Mouse (Mus musculus) heart, embryonic 16.5 days (tissue): Measurements from ENCODE around the gene Arhgap23. TPM values are rescaled to one million over a fixed set of nuclear protein-coding genes. Genes with fewer than 3 reads are reported as not detected.

ENCODE experiments used
- ATAC-seq: fragments of 200-750 bp; cut with Nextera tagmentation; replicated peaks from 2 replicates; pipeline ENCODE4 v1.8.0; 2017; ENCODE audit warnings: moderate number of reproducible peaks; ENCODE audit not compliant: insufficient read depth, low FRiP score; ENCODE audit errors: extremely low read depth
- H3K27ac ChIP-seq: fragments of 300-500 bp; sonication (generic); 2 replicates; pipeline ENCODE4 v1.5.1; 2014; ENCODE audit warnings: mild to moderate bottlenecking, low read length, control low read depth, moderate library complexity
- H3K27me3 ChIP-seq: fragments of 300-500 bp; sonication (generic); 2 replicates; pipeline ENCODE4 v1.6.1; 2014; ENCODE audit warnings: low read length, mixed read lengths; ENCODE audit not compliant: control insufficient read depth, insufficient read depth
- H3K36me3 ChIP-seq: fragments of 300-500 bp; sonication (generic); 2 replicates; pipeline ENCODE4 v1.6.1; 2014; ENCODE audit not compliant: control insufficient read depth, insufficient read depth
- H3K4me1 ChIP-seq: fragments of 300-500 bp; sonication (generic); 2 replicates; pipeline ENCODE4 v1.6.1; 2014; ENCODE audit warnings: low read length, mixed read lengths; ENCODE audit not compliant: control insufficient read depth, insufficient read depth
- H3K4me2 ChIP-seq: fragments of 300-500 bp; sonication (generic); 2 replicates; pipeline ENCODE4 v1.6.1; 2014; ENCODE audit warnings: low read depth, mild to moderate bottlenecking, control low read depth, low read length
- H3K4me3 ChIP-seq: fragments of 300-500 bp; sonication (generic); 2 replicates; pipeline ENCODE4 v1.5.1; 2014; ENCODE audit warnings: mild to moderate bottlenecking, control low read depth, low read length
- H3K9ac ChIP-seq: fragments of 300-500 bp; sonication (generic); 2 replicates; pipeline ENCODE4 v1.6.1; 2014; ENCODE audit warnings: low read length, control low read depth
- H3K9me3 ChIP-seq: fragments of 300-500 bp; sonication (generic); replicated peaks from 2 replicates; pipeline ENCODE4 v1.6.1; 2016; ENCODE audit warnings: low read length; ENCODE audit not compliant: control insufficient read depth
- WGBS: fragments of 180-500 bp; shearing (Covaris S2); extraction: QIAGEN DNeasy Blood & Tissue Kit; methylation state at CpG from one replicate; pipeline ENCODE4 v1.1.7; 2014; 5-methylcytosine and 5-hydroxymethylcytosine counted together
- polyA plus RNA-seq: library from polyadenylated mRNA; unstranded; fragments of >200 nt; fragmentation: Nextera tagmentation; extraction: Ambion mirVana; gene quantifications from 2 replicates; pipeline ENCODE4 v1.2.1, GENCODE M21; 2015

The Arhgap23 gene
- 5.5 and 6.1 TPM in 2 replicates for polyA plus RNA-seq

DNA sequence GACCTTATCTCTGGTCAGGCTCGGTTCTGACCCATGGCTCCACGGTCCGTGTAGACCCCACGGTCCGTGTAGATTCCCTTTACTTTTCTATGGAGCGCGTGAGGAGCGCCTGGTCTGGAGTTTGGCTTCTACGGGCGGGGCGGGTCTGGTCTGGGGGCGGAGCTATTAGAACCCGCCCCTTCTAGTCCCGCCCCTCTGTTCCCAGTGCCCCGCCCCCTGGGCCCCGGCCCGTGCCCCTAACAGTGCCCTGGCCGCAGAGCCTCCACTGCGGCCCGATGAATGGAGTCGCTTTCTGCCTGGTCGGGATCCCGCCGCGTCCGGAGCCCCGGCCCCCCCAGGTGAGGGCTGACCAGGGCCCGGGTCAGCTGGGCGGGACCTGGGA is at the start of gene Arhgap23:
Gene Arhgap23, plus strand, starts transcription at position 204 of the 382 bp plus-strand sequence.
- Histone ChIP-seq H3K4me1 (peaks cover 23% of the 10 kb centered on the region), H3K9me3 (no peaks in the 10 kb centered on the region), H3K4me3 (peak within 1 kb of the TSS; percentile 91), H3K4me2 (peak within 1 kb of the TSS; percentile 62), H3K9ac (peak within 1 kb of the TSS; percentile 95), H3K27ac (peak within 1 kb of the TSS; percentile 93), H3K27me3 (no peaks in the 10 kb centered on the region), H3K36me3 (no peaks in the 10 kb centered on the region)
- ATAC-seq = peak; percentile 89
- WGBS = 2% methylated on average over 27 of the region's 29 CpGs

DNA sequence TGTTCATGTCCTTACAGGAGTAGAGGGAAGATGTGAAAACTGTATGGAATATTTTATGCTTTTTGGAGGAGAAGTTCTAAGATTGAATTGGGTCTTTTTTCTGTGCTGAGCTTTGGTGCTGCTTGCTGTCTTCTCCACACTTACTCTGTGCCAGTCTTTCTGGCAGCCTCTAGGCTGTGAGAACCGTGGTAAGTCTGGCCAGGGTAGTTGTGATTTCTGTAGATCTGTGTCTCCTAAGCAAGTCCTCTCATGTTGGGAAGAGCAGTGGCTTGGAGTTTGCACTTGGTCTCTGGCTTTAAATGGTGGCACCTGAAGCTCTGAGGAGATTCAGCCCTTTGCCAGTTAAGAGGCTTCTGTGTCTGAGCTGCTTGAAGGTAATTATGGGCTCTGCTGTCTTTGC is 49.8 kb upstream of the Arhgap23 start:
- H3K4me1 ChIP-seq = peaks cover 33% of the 10 kb centered on the region
- no peak overlapping the region for H3K9ac ChIP-seq
- no peaks in the 10 kb centered on the region for H3K27me3 ChIP-seq

DNA sequence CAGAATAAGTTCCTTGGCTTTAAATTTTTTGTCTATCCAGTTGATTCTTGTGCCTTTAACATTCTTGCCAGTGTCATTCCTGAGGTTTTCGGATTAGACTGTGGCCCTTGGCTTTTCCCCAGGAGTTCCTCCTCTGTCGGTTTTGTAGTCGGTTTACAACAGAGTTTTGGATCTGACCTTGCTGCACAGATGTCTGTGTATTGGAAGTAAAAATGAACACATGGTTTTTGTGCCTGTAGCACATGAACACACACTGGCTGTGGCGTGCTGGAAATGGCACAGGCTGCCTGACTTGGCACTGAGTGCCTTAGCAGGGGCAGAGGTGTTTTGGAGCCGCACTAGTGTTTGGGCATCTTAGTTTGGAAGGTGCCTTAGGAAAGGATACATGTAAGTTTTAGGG is 46.8 kb upstream of the Arhgap23 start:
- Histone ChIP-seq H3K9ac (no peak overlapping the region), H3K27ac (no peak overlapping the region), H3K9me3 (no peaks in the 10 kb centered on the region), H3K4me1 (peaks cover 44% of the 10 kb centered on the region), H3K36me3 (no peaks in the 10 kb centered on the region), H3K27me3 (no peaks in the 10 kb centered on the region), H3K4me3 (no peak overlapping the region), H3K4me2 (no peak overlapping the region)
- no peak for ATAC-seq
- 70% methylated on average over 5 of the region's 5 CpGs for WGBS

More for the DNA sequence above, 49.8 kb upstream of the Arhgap23 start:
- no peaks in the 10 kb centered on the region for H3K36me3 ChIP-seq
- no peak overlapping the region for H3K27ac ChIP-seq
- no peaks in the 10 kb centered on the region for H3K9me3 ChIP-seq
- WGBS = 50% methylated on average over 1 of the region's 1 CpGs
- no peak overlapping the region for H3K4me3 ChIP-seq
- no peak for ATAC-seq
- peak overlapping the region; percentile 91 for H3K4me2 ChIP-seq

GRCm38 (mm10) chr11:97370329-97371091 is 44.8 kb upstream of the Arhgap23 start:
- Histone ChIP-seq H3K9me3 (no peaks in the 10 kb centered on the region), H3K9ac (no peak overlapping the region), H3K36me3 (peaks cover 11% of the 10 kb centered on the region), H3K27ac (peak overlapping the region; percentile 46), H3K27me3 (no peaks in the 10 kb centered on the region), H3K4me1 (peaks cover 30% of the 10 kb centered on the region), H3K4me2 (no peak overlapping the region), H3K4me3 (no peak overlapping the region)
- no peak for ATAC-seq
- 34% methylated on average over 7 of the region's 7 CpGs for WGBS

- Histone ChIP-seq H3K4me3 (no peak overlapping the region), H3K27me3 (no peaks in the 10 kb centered on the region), H3K36me3 (peaks cover 11% of the 10 kb centered on the region), H3K4me1 (peaks cover 26% of the 10 kb centered on the region), H3K9ac (no peak overlapping the region), H3K4me2 (no peak overlapping the region), H3K27ac (0 out of 2 replicates have a peak overlapping the region, but pooled peaks have one; percentile 18), H3K9me3 (no peaks in the 10 kb centered on the region)
- ATAC-seq = no peak
- 69% methylated on average over 6 of the region's 6 CpGs for WGBS
Measured at GRCm38 (mm10) chr11:97372159-97372864, 43.0 kb upstream of the Arhgap23 start.

- WGBS = 60% methylated on average over 2 of the region's 2 CpGs
- Histone ChIP-seq H3K36me3 (peaks cover 19% of the 10 kb centered on the region), H3K9me3 (no peaks in the 10 kb centered on the region), H3K9ac (no peak overlapping the region), H3K27ac (no peak overlapping the region; the same call in 1 of the 2 replicates), H3K4me2 (no peak overlapping the region), H3K4me3 (no peak overlapping the region), H3K4me1 (peaks cover 22% of the 10 kb centered on the region), H3K27me3 (no peaks in the 10 kb centered on the region)
- ATAC-seq = no peak
Measured at GRCm38 (mm10) chr11:97373402-97373801, 41.9 kb upstream of the Arhgap23 start.

GRCm38 (mm10) chr11:97380036-97380435 is 35.3 kb upstream of the Arhgap23 start:
- Histone ChIP-seq H3K36me3 (peaks cover 32% of the 10 kb centered on the region), H3K9me3 (no peaks in the 10 kb centered on the region), H3K27ac (no peak overlapping the region), H3K27me3 (no peaks in the 10 kb centered on the region), H3K4me1 (no peaks in the 10 kb centered on the region), H3K9ac (no peak overlapping the region), H3K4me3 (no peak overlapping the region), H3K4me2 (no peak overlapping the region)
- 79% methylated on average over 3 of the region's 3 CpGs for WGBS
- no peak for ATAC-seq

DNA sequence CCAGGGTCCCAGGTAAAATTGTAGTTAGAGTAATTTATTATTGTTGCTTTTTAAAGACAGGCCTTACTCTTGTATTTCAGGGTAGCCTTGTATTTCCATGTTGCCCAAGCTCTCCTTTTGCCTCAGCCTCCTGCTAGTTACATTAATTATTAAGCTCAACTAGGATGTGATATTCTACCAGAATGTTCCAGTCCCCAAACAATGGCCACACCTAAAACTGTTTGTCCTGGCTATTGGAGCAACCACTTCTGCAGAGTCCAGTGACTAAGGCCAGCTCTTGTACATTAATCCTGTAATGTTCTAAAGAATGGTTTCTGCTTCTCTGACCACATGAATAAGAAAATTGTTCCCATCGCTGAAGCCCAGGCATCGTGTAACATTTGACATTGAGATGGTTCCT is 32.3 kb upstream of the Arhgap23 start:
- Histone ChIP-seq H3K4me3 (no peak overlapping the region), H3K4me1 (no peaks in the 10 kb centered on the region), H3K9ac (no peak overlapping the region), H3K27ac (no peak overlapping the region), H3K36me3 (peaks cover 31% of the 10 kb centered on the region), H3K9me3 (no peaks in the 10 kb centered on the region), H3K4me2 (no peak overlapping the region), H3K27me3 (no peaks in the 10 kb centered on the region)
- ATAC-seq = no peak
- WGBS = 91% methylated on average over 2 of the region's 2 CpGs

DNA sequence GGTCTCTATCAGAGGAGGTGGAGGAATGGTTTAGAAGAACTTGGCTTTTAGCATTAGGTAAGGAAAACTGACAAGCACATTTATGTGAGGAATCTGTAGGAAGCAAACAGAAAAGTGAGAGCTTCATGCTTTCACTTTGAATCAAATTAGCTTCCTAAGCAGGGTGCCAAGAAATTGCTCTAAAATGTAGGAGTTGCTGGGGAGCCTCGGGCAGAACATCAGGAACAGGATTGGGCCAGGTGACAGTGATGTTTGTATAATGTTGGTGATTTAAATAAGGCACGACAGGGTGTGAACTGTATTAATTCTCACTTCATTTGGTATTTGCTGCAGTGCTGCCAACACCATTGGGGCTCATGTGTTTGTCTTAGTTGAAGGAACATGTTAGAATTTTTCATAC is 31.6 kb upstream of the Arhgap23 start:
- Histone ChIP-seq H3K27ac (no peak overlapping the region), H3K9ac (no peak overlapping the region), H3K9me3 (no peaks in the 10 kb centered on the region), H3K4me1 (no peaks in the 10 kb centered on the region), H3K4me3 (no peak overlapping the region), H3K36me3 (peaks cover 25% of the 10 kb centered on the region), H3K4me2 (no peak overlapping the region), H3K27me3 (no peaks in the 10 kb centered on the region)
- 46% methylated on average over 2 of the region's 2 CpGs for WGBS
- ATAC-seq = no peak
